Mouse (Mus musculus) CD4-positive, CD25-positive, alpha-beta regulatory T cell, adult 9 weeks (primary cell): ENCODE results near the gene Mcf2l. TPM values are rescaled to one million over a fixed set of nuclear protein-coding genes. Genes with fewer than 3 reads are reported as not detected.

ENCODE experiments used
- polyA plus RNA-seq: library from polyadenylated mRNA; unstranded; fragments of 100-300 nt; shearing (Covaris generic); gene quantifications from one replicate; pipeline ENCODE4 v1.2.1, GENCODE M21; 2017

Mcf2l gene
- 1.3 TPM for polyA plus RNA-seq

GRCm38 (mm10) chr8:12873357-12874046 is at the start of gene Mcf2l:
Gene Mcf2l, plus strand, starts transcription at chr8:12873806.

GRCm38 (mm10) chr8:13025487-13026224 is 152.1 kb downstream of the Mcf2l start, which contains the start of gene F7:
Gene F7, plus strand, starts transcription at chr8:13026034.

GRCm38 (mm10) chr8:13037015-13037414 is 163.4 kb downstream of the Mcf2l start, which contains the start of gene F10:
Gene F10, plus strand, starts transcription at chr8:13037308.

GRCm38 (mm10) chr8:13060441-13061150 is 187.0 kb downstream of the Mcf2l start, which contains the start of gene Proz:
Gene Proz, plus strand, starts transcription at chr8:13060914.

Other genes starting within 250 kb of the Mcf2l start
- 76.2 TPM for gene Tubgcp3, start 201.6 kb upstream of the Mcf2l start, polyA plus RNA-seq
- gene Atp11a, start 116.8 kb upstream of the Mcf2l start, polyA plus RNA-seq, result 5.1 TPM
- gene F7, start 152.2 kb downstream of the Mcf2l start, polyA plus RNA-seq, result not detected
- gene F10, start 163.5 kb downstream of the Mcf2l start, polyA plus RNA-seq, result not detected
- 2.6 TPM for gene Proz, start 187.1 kb downstream of the Mcf2l start, polyA plus RNA-seq
- gene Pcid2, start 231.7 kb downstream of the Mcf2l start, polyA plus RNA-seq, result 51.7 TPM
- gene Cul4a, start 231.8 kb downstream of the Mcf2l start, polyA plus RNA-seq, result 23.7 TPM